Mouse (Mus musculus) neural tube, embryonic 12.5 days (tissue): ENCODE results near the gene Atg3. TPM values are rescaled to one million over a fixed set of nuclear protein-coding genes. Genes with fewer than 3 reads are reported as not detected.
A peak's percentile ranks its signal among the peaks of the same experiment; 100 is the strongest.

ENCODE experiments used
- ATAC-seq: fragments of 200-750 bp; cut with Nextera tagmentation; 2 replicates; pipeline ENCODE4 v1.8.0; 2017; ENCODE audit warnings: low read depth, mild to moderate bottlenecking, moderate TSS enrichment, moderate library complexity; ENCODE audit not compliant: low FRiP score
- H3K27ac ChIP-seq: fragments of 300-500 bp; sonication (generic); 2 replicates; pipeline ENCODE4 v1.5.1; 2016
- H3K27me3 ChIP-seq: fragments of 300-500 bp; sonication (generic); replicated peaks from 2 replicates; pipeline ENCODE4 v1.6.1; 2016; ENCODE audit warnings: mild to moderate bottlenecking
- H3K36me3 ChIP-seq: fragments of 300-500 bp; sonication (generic); 2 replicates; pipeline ENCODE4 v1.6.1; 2016; ENCODE audit warnings: mild to moderate bottlenecking
- H3K4me1 ChIP-seq: fragments of 300-500 bp; sonication (generic); 2 replicates; pipeline ENCODE4 v1.6.1; 2016
- H3K4me2 ChIP-seq: fragments of 300-500 bp; sonication (generic); replicated peaks from 2 replicates; pipeline ENCODE4 v1.6.1; 2016; ENCODE audit warnings: mild to moderate bottlenecking
- H3K4me3 ChIP-seq: fragments of 300-500 bp; sonication (generic); 2 replicates; pipeline ENCODE4 v1.5.1; 2016
- H3K9ac ChIP-seq: fragments of 300-500 bp; sonication (generic); 2 replicates; pipeline ENCODE4 v1.6.1; 2016; ENCODE audit warnings: mild to moderate bottlenecking
- H3K9me3 ChIP-seq: fragments of 300-500 bp; sonication (generic); 2 replicates; pipeline ENCODE4 v1.6.1; 2016; ENCODE audit warnings: mild to moderate bottlenecking
- WGBS: fragments of 180-500 bp; shearing (Covaris S2); methylation state at CpG from one replicate; pipeline ENCODE4 v1.1.7; 2016; 5-methylcytosine and 5-hydroxymethylcytosine counted together
- polyA plus RNA-seq: library from polyadenylated mRNA; unstranded; fragments of >200 nt; fragmentation: Nextera tagmentation; extraction: Ambion mirVana; gene quantifications from 2 replicates; pipeline ENCODE4 v1.2.1, GENCODE M21; 2016

Gene Atg3
- polyA plus RNA-seq, 1 experiment from 2014 or later, result 54.8 TPM

DNA sequence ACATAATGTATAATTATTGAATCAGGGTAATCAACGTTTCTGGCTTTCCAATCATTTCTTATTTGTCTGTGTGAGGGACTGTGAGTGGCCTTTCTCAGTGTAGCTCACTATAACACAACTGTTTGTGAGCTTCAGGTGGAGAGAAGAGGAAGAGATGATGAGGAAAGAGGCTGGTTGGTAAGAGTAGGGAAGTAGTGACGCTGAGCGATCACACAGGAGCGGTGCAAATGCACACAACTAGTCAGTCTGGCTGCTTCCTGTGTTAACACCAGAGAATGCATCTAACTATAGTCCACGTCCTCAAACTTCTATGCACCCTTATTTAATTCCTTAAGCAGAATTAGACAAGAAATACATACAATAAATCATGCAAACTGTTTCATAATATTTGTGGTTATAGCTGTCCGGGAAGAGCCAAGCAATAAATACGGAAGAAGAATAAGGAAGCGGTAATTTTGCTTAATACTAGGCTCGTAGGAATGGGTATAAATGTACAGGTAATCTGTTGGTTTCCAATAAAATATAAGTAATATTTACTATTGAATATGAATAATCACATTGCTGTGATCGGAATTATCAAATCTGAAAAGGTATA is 10.0 kb upstream of the Atg3 start:
- Histone ChIP-seq H3K9ac (no peak overlapping the region), H3K9me3 (no peaks in the 10 kb centered on the region), H3K36me3 (peaks cover 69% of the 10 kb centered on the region), H3K4me1 (no peaks in the 10 kb centered on the region), H3K4me2 (no peak overlapping the region), H3K4me3 (no peak overlapping the region), H3K27me3 (no peaks in the 10 kb centered on the region), H3K27ac (no peak overlapping the region)
- ATAC-seq, result no peak
- 93% methylated on average over 10 of the region's 10 CpGs for WGBS

DNA sequence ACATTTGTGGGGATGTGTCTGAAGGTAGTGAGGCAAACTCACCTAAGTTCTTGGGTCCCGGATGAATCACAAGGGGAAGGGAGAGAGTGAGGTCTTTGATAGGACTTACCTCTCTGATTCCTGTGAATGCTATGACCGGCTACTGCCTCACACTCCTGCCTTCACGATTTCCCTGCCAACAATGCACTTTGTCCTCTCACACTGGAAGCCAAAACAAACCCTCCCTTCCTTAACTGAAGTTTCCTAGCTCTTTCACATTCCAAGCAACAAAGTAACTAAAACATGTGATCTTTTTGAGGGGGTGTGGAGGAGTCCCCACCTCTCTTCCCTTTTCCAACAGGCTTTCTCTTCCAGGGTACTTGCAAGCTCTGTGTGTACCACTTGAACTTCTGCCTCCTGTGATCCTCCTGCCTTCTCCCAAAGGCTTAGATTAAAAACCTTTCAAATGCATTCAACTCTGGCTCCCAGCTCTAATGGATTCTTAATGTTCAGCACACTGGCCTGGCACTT is 3.8 kb upstream of the Atg3 start:
- Histone ChIP-seq H3K27me3 (no peaks in the 10 kb centered on the region), H3K4me2 (no peak overlapping the region), H3K4me1 (peaks cover 7% of the 10 kb centered on the region), H3K9me3 (no peaks in the 10 kb centered on the region), H3K36me3 (peaks cover 24% of the 10 kb centered on the region), H3K9ac (no peak overlapping the region), H3K4me3 (no peak overlapping the region), H3K27ac (no peak overlapping the region)
- 82% methylated on average over 3 of the region's 3 CpGs for WGBS
- ATAC-seq, result no peak

DNA sequence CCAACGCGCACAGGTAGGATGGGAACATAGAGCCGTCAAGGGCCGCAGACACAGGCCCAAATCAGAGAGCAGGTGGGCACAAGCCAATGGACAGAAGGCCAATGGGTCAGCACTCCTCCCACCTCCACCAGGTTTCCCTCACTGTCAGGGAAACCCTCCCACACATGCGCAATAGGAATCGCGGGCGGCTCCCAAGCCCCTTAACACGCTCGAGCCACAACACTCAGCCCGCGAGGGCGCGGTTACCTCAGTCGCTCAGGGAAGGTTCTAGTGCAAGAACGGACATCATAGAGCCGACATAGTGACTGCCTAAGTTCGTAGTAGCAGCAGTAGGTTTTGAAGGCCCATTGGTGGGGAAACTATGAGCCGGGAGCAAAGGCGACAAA is 456 bp upstream of the Atg3 start:
- peaks cover 4% of the 10 kb centered on the region; the same call in 1 of the 2 replicates for H3K36me3 ChIP-seq
- H3K9me3 ChIP-seq, result no peaks in the 10 kb centered on the region
- peak overlapping the region; percentile 83 for H3K4me3 ChIP-seq
- ATAC-seq, result peak; percentile 74
- peak overlapping the region; percentile 86; the same call in 1 of the 2 replicates for H3K27ac ChIP-seq
- WGBS, result 2% methylated on average over 20 of the region's 20 CpGs
- H3K4me2 ChIP-seq, result peak overlapping the region; percentile 64
- H3K4me1 ChIP-seq, result peaks cover 11% of the 10 kb centered on the region
- peak overlapping the region; percentile 66 for H3K9ac ChIP-seq
- no peaks in the 10 kb centered on the region for H3K27me3 ChIP-seq

DNA sequence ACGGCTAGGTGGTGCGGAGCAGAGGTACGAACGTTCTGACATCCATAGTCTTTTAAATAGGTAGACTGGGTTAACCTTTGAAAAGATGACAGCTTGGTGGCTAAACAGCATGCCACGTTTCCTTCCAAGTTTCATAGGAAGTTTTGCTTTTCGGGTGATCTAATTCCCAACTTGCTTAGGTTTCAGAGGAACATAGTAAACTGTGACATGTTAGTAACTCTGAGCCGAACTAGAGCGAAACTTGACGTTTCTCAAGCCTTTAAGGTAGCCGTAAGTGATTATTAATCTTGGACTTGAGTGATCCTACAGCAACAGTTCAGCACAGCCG is 768 bp downstream of the Atg3 start:
- Histone ChIP-seq H3K9ac (peak overlapping the region; percentile 87), H3K9me3 (no peaks in the 10 kb centered on the region), H3K27ac (peak overlapping the region; percentile 86; the same call in 1 of the 2 replicates), H3K27me3 (no peaks in the 10 kb centered on the region), H3K36me3 (peaks cover 4% of the 10 kb centered on the region; the same call in 1 of the 2 replicates), H3K4me2 (peak overlapping the region; percentile 64), H3K4me1 (peaks cover 11% of the 10 kb centered on the region), H3K4me3 (peak overlapping the region; percentile 83)
- ATAC-seq, result no peak
- 9% methylated on average over 11 of the region's 11 CpGs for WGBS

DNA sequence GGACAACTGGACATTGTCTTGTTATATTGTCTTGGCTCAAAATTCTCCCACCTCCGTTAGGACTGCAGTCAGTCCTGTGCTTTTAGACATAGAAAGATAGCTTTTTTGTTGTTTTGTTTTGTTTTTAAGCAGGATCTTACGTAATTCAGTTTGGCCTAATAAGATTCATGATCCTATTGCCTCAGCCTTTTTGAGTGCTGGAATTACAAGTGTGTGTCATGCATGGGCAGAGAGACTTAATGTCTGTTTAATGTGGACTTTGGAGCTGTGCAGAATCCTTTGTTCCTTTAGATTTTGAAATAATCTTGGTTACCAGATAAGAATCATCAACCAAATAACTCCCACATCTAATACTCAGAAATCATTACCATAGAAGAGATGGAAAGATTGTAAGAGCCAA is 20.0 kb downstream of the Atg3 start:
- Histone ChIP-seq H3K4me1 (no peaks in the 10 kb centered on the region), H3K9me3 (no peaks in the 10 kb centered on the region), H3K36me3 (peaks cover 4% of the 10 kb centered on the region; the same call in 1 of the 2 replicates), H3K4me3 (no peak overlapping the region), H3K27me3 (no peaks in the 10 kb centered on the region), H3K27ac (no peak overlapping the region), H3K9ac (no peak overlapping the region), H3K4me2 (no peak overlapping the region)
- 90% methylated on average over 2 of the region's 2 CpGs for WGBS
- no peak for ATAC-seq

DNA sequence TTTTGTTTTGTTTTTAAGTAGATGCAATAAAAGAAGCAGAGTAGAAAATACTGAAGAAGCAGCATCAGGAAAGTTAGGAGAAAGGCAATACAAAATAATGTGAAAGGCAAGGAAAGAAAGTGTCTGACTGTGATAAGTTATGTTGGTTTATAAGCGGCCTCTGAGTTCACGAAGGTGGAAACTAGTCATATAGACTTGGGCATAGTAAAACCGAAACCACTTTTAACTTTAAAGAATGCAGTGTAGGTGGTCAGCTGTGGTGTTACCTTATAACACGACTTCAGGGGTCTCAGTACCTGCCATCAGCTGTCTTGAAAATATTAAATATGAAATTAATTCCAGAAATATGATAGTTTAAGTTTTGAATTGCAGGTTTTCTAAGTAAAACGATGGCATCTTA is 23.2 kb downstream of the Atg3 start:
- no peak overlapping the region for H3K27ac ChIP-seq
- H3K4me3 ChIP-seq, result no peak overlapping the region
- H3K4me2 ChIP-seq, result no peak overlapping the region
- no peaks in the 10 kb centered on the region for H3K4me1 ChIP-seq
- H3K27me3 ChIP-seq, result no peaks in the 10 kb centered on the region
- 92% methylated on average over 5 of the region's 5 CpGs for WGBS
- H3K9ac ChIP-seq, result no peak overlapping the region
- no peak for ATAC-seq
- H3K9me3 ChIP-seq, result no peaks in the 10 kb centered on the region
- peaks cover 21% of the 10 kb centered on the region; the same call in 1 of the 2 replicates for H3K36me3 ChIP-seq

DNA sequence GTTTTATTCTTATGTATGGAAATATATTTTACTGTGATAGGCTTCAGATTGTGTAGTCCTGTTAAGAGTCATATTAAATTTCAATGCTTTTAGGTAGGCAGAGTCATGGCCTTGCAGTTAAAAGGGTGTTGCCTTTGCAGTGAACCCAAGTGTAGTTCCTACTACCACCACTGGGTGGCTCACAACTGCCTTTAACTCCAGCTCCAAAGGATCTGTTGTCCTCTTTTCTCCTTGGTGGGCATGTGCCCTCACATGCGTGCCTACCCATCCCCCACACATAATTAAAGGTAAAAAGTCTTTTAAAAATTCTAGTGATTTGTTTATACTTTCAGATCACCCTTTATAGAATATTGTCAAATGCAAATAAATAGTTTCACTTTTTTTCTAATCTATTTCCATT is 34.0 kb downstream of the Atg3 start:
- WGBS, result 4% methylated on average over 1 of the region's 1 CpGs
- Histone ChIP-seq H3K9me3 (no peaks in the 10 kb centered on the region), H3K4me1 (no peaks in the 10 kb centered on the region), H3K27me3 (no peaks in the 10 kb centered on the region), H3K27ac (no peak overlapping the region), H3K9ac (no peak overlapping the region), H3K4me2 (no peak overlapping the region), H3K4me3 (no peak overlapping the region), H3K36me3 (peaks cover 4% of the 10 kb centered on the region; the same call in 1 of the 2 replicates)
- ATAC-seq, result peak; percentile 55; the same call in 1 of the 2 replicates

DNA sequence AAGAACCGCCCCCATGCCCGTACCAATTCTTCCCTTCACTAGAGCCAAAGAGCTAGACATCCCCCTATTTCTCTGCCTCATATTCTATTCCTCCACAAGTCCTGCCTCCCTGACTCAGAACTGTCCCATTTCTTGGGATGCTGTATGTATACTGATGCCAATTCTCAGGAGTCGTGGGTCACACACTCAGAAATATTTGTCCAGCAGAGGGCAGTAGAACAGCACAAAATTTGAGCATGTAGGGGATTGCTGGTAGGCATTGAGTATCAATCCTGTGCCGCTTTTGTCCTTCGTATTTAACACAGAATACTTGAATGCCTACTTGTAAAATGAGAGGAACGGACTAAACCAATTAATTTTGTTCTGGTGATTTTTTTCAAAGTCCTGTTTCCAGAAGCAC is 38.2 kb downstream of the Atg3 start:
- no peak overlapping the region for H3K27ac ChIP-seq
- H3K4me2 ChIP-seq, result no peak overlapping the region
- no peaks in the 10 kb centered on the region for H3K27me3 ChIP-seq
- no peak overlapping the region for H3K4me3 ChIP-seq
- no peaks in the 10 kb centered on the region for H3K36me3 ChIP-seq
- peak; percentile 82 for ATAC-seq
- H3K9me3 ChIP-seq, result no peaks in the 10 kb centered on the region
- H3K4me1 ChIP-seq, result no peaks in the 10 kb centered on the region
- H3K9ac ChIP-seq, result no peak overlapping the region
- 38% methylated on average over 6 of the region's 6 CpGs for WGBS

DNA sequence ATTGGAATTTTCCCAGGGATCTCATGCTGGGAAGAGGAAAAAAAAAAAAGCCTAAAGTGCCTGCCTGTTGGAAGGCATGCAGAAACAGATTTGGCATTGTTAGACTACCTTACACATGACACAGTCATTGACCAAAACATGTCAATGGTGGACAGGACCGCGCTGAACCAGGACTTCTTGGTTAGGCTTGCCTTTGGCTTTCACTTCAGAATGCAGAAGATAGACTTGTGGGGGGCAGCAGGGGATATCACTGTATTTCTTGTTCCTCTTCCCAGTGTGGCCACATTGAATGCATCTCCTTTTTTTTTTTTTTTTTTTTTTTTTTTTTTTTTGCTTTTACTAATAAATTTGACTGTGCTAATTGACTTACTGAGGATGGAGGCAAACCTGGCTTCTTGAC is 42.8 kb downstream of the Atg3 start:
- WGBS, result 94% methylated on average over 2 of the region's 2 CpGs
- no peak for ATAC-seq

DNA sequence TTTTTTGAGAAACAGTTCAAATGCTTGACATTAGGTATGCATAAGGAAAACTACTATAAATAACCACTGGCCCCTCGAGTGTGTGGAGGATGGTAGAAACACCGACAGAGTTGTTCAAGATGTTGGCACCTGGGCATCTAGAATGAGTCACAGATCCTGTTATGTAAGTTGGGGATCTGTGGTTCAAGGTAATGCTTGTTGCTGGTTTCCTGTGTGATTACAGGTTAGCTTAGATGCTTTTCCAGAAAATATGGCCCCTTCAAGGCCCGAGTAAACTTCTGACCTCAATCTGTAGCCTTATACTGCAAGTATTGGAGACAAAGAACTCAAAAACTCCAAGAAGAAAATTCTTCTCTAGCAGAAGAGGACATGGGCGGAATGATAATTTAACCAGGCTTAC is 45.9 kb downstream of the Atg3 start:
- 88% methylated on average over 4 of the region's 4 CpGs for WGBS
- no peak overlapping the region for H3K4me3 ChIP-seq
- no peaks in the 10 kb centered on the region for H3K27me3 ChIP-seq
- no peaks in the 10 kb centered on the region for H3K9me3 ChIP-seq
- H3K36me3 ChIP-seq, result no peaks in the 10 kb centered on the region
- H3K9ac ChIP-seq, result no peak overlapping the region
- no peaks in the 10 kb centered on the region for H3K4me1 ChIP-seq
- H3K4me2 ChIP-seq, result no peak overlapping the region
- no peak for ATAC-seq
- H3K27ac ChIP-seq, result no peak overlapping the region

More for the DNA sequence above, 42.8 kb downstream of the Atg3 start:
- no peaks in the 10 kb centered on the region for H3K36me3 ChIP-seq
- H3K4me2 ChIP-seq, result no peak overlapping the region
- no peaks in the 10 kb centered on the region for H3K9me3 ChIP-seq
- no peaks in the 10 kb centered on the region for H3K4me1 ChIP-seq
- H3K27me3 ChIP-seq, result no peaks in the 10 kb centered on the region
- H3K4me3 ChIP-seq, result no peak overlapping the region
- H3K27ac ChIP-seq, result no peak overlapping the region
- no peak overlapping the region for H3K9ac ChIP-seq

DNA sequence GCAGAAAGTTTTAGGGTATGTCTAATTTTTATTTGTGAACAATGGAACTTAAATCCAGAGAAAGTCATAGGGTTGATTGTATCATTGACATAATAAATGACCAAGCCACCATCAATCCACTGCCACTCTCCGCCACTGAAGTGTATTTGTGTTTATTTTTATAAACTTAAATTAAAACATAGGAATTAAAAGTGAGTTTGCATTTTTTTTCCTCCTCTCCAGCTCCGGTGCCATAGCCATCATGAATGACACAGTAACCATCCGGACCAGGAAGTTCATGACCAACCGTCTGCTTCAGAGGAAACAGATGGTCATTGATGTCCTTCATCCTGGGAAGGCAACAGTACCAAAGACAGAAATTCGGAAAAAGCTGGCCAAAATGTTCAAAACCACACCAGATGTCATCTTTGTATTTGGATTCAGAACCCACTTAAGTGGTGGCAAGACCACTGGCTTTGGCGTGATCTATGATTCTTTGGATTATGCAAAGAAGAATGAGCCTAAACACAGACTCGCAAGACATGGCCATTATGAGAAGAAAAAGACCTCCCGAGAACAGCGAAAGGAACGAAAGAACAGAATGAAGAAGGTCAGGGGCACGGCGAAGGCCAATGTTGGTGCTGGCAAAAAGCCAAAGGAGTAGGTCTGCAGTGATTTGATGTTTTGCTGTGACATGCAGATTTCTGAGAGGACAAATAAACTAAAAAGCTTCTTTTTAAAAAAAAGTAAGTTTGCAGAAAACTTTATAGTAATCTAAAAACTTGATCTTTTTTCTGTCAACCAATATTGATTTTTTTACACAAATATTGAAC is 46.5 kb downstream of the Atg3 start:
- Histone ChIP-seq H3K27ac (no peak overlapping the region), H3K36me3 (no peaks in the 10 kb centered on the region), H3K27me3 (no peaks in the 10 kb centered on the region), H3K9ac (no peak overlapping the region), H3K4me2 (no peak overlapping the region), H3K4me1 (no peaks in the 10 kb centered on the region), H3K4me3 (no peak overlapping the region), H3K9me3 (no peaks in the 10 kb centered on the region)
- 64% methylated on average over 12 of the region's 12 CpGs for WGBS
- ATAC-seq, result no peak

DNA sequence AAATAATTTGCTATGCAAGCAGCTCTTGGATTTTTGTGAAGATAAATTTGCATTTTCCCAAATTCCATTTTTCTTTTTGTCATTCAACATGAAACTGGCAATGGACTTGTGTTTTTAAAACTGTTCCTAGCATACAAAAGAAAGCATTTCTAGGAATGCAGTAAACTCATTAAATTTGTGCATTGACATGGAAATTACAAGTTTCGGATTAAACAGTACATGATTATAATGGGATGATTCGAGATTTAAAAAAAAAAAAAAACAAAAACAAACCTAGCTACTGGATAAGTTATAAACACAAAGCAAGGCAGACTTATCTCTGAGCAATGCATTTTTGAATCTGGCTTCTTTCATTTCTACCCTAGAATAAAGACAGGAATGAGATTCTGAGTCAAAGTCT is 63.4 kb downstream of the Atg3 start:
- Histone ChIP-seq H3K27ac (no peak overlapping the region), H3K9me3 (no peaks in the 10 kb centered on the region), H3K9ac (no peak overlapping the region), H3K4me3 (no peak overlapping the region), H3K4me1 (no peaks in the 10 kb centered on the region), H3K27me3 (no peaks in the 10 kb centered on the region), H3K4me2 (no peak overlapping the region), H3K36me3 (no peaks in the 10 kb centered on the region)
- ATAC-seq, result no peak
- 74% methylated on average over 2 of the region's 2 CpGs for WGBS
